Mouse (Mus musculus) forebrain, embryonic 16.5 days (tissue): ENCODE measurements around the gene Ostm1. TPM values are rescaled to one million over a fixed set of nuclear protein-coding genes. Genes with fewer than 3 reads are reported as not detected.

Experiments
- ATAC-seq: fragments of 200-750 bp; cut with Nextera tagmentation; 2 replicates; pipeline ENCODE4 v1.8.0; 2017; ENCODE audit warnings: mild to moderate bottlenecking, moderate library complexity
- H3K27ac ChIP-seq: fragments of 300-500 bp; sonication (generic); 2 replicates; pipeline ENCODE4 v1.5.1; 2014; ENCODE audit warnings: low read length, control low read depth
- H3K27me3 ChIP-seq: fragments of 300-500 bp; sonication (generic); replicated peaks from 2 replicates; pipeline ENCODE4 v1.6.1; 2014; ENCODE audit warnings: low read length; ENCODE audit not compliant: control insufficient read depth, insufficient read depth
- H3K36me3 ChIP-seq: fragments of 300-500 bp; sonication (generic); 2 replicates; pipeline ENCODE4 v1.6.1; 2014; ENCODE audit not compliant: control insufficient read depth, insufficient read depth
- H3K4me1 ChIP-seq: fragments of 300-500 bp; sonication (generic); replicated peaks from 2 replicates; pipeline ENCODE4 v1.6.1; 2014; ENCODE audit warnings: low read length; ENCODE audit not compliant: control insufficient read depth, insufficient read depth
- H3K4me2 ChIP-seq: fragments of 300-500 bp; sonication (generic); 2 replicates; pipeline ENCODE4 v1.6.1; 2014; ENCODE audit warnings: mild to moderate bottlenecking, low read length, control low read depth
- H3K4me3 ChIP-seq: fragments of 300-500 bp; sonication (generic); replicated peaks from 2 replicates; pipeline ENCODE4 v1.5.1; 2014; ENCODE audit warnings: mild to moderate bottlenecking, low read length, control low read depth
- H3K9ac ChIP-seq: fragments of 300-500 bp; sonication (generic); replicated peaks from 2 replicates; pipeline ENCODE4 v1.6.1; 2014; ENCODE audit warnings: low read depth, low read length, control low read depth
- H3K9me3 ChIP-seq: fragments of 300-500 bp; sonication (generic); 2 replicates; pipeline ENCODE4 v1.6.1; 2016; ENCODE audit warnings: low read length; ENCODE audit not compliant: control insufficient read depth
- WGBS: fragments of 180-500 bp; shearing (Covaris S2); extraction: QIAGEN DNeasy Blood & Tissue Kit; methylation state at CpG from one replicate; pipeline ENCODE4 v1.1.7; 2014; 5-methylcytosine and 5-hydroxymethylcytosine counted together
- polyA plus RNA-seq: library from polyadenylated mRNA; unstranded; fragments of >200 nt; fragmentation: Nextera tagmentation; extraction: Ambion mirVana; gene quantifications from 2 replicates; pipeline ENCODE4 v1.2.1, GENCODE M21; 2015

The Ostm1 gene
- 44.9 and 49.3 TPM in 2 replicates for polyA plus RNA-seq

- Histone ChIP-seq H3K4me2 (peak within 1 kb of the TSS; percentile 89), H3K9ac (peak within 1 kb of the TSS; percentile 64), H3K4me1 (peaks cover 66% of the 10 kb centered on the region), H3K27ac (peak within 1 kb of the TSS; percentile 60), H3K27me3 (peaks cover 3% of the 10 kb centered on the region), H3K4me3 (peak within 1 kb of the TSS; percentile 48), H3K36me3 (no peaks in the 10 kb centered on the region), H3K9me3 (no peaks in the 10 kb centered on the region)
- ATAC-seq = peak; percentile 81
- WGBS = under 1% methylated on average over 43 of the region's 43 CpGs
Measured at GRCm38 (mm10) chr10:42583157-42583872, at the start of gene Ostm1, which contains the start of gene Nr2e1. Gene Ostm1 (plus strand): TSS chr10:42583822. Gene Nr2e1 (minus strand): TSS chr10:42583632.

DNA sequence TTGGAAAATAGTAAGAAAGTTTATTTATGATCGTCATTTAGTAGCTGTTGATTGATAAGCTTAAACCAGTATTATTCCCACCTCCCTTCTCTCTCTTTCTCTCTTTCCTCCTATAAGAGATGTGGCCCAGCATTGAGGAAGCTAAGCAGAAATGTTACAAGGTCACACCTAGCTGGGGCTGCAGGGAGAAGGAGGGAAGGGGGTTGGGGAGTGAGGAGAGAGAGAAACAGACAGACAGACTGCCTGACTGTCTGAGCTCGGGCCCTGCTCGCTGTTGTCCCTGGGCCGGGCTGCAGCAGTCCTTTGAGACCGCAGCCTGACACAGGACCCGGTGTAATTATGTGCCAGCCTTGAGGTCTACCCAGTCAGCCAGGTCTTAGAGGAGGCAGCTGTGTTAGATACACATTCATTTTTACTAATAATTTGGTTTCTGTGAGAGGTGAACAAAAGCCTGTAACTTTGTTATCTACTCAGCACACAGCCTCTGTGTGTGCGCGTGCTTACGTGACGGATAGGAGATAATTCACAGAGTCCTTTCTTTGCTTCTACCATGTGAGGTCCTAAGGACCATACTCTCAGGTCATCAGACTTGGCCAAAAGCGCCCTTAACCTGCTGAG, 49.7 kb upstream of the Ostm1 start:
- Histone ChIP-seq H3K9me3 (no peaks in the 10 kb centered on the region), H3K9ac (no peak overlapping the region), H3K27ac (no peak overlapping the region), H3K4me2 (no peak overlapping the region), H3K4me1 (no peaks in the 10 kb centered on the region), H3K27me3 (no peaks in the 10 kb centered on the region), H3K36me3 (no peaks in the 10 kb centered on the region; the same call in 1 of the 2 replicates), H3K4me3 (no peak overlapping the region)
- no peak for ATAC-seq
- WGBS = 92% methylated on average over 11 of the region's 11 CpGs

DNA sequence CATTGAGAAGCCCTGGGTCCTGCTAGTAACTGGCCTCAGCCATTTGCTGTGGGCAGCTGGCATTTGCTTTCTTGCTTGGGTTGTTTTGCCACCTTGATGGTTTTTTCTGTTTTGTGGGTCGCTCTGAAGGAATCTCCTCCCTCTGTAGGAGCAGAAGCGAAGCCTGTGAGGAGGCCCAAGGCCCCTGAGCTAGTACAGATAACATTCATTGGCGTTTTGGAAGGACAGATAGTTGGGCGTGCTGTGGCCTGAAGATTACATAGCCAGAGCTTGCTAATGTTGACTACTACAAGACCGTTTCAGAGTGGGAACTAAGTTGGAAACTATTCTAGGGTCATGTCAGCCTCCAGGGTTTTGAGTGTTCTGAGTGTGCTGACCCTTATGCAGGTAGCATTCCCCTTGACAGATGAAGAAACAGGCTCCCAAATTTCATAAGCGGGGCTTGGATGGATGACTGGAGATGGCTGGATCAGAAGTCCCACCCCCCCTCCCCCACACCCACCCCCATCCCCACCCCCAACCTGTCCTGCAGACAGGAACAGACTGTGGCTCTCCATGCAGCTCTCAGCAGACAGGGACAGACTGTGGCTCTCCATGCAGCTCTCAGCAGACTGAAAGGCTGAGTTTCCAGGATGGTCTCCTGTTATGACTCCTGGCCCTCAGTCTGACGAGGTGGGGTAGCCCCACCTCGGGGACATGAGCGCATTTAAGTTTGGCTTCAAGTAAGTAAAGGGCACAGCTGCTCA, 45.9 kb upstream of the Ostm1 start:
- Histone ChIP-seq H3K9ac (no peak overlapping the region), H3K9me3 (no peaks in the 10 kb centered on the region), H3K4me3 (no peak overlapping the region), H3K27me3 (no peaks in the 10 kb centered on the region), H3K27ac (no peak overlapping the region), H3K4me2 (no peak overlapping the region), H3K36me3 (no peaks in the 10 kb centered on the region), H3K4me1 (no peaks in the 10 kb centered on the region)
- 82% methylated on average over 9 of the region's 9 CpGs for WGBS
- no peak for ATAC-seq

DNA sequence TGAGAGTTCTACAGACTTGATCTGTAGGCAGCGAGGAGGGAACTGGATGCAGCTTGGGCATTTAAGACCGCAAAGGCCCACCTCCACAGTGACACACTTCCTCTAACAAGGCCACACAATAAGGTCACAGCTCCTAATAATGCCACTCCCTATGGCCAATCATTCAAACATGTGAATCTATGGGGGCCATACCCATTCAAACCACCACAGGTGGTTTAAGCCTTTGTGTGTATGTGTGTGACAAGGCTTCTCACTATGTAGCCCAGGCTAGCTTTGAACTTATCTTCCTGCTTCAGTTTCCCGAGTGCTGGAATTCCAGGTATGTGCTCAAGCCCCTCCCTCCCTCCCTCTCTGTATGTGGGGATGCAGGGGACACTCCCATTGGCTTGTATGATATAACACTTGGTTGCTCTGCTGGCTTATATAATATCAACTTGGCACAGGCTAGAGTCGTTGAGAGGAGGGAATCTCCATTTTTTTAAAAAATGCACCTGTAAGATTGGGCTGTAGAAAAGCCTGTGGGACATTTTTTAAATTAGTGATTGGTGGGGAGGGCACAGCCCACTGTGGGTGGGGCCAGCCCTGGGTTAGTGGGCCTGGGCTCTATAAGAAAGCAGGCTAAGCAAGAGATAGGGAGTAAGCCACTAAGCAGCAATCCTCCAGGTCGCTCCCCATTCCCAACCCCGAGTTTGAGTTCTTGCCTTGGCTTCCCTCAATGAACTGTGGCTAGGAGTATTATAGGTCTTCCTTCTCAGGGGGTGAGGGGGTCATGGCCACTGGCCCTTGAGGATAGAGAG, 37.7 kb upstream of the Ostm1 start:
- Histone ChIP-seq H3K4me2 (no peak overlapping the region), H3K9ac (no peak overlapping the region), H3K4me3 (no peak overlapping the region), H3K27me3 (no peaks in the 10 kb centered on the region), H3K4me1 (no peaks in the 10 kb centered on the region), H3K36me3 (no peaks in the 10 kb centered on the region), H3K27ac (no peak overlapping the region), H3K9me3 (no peaks in the 10 kb centered on the region)
- 85% methylated on average over 6 of the region's 6 CpGs for WGBS
- no peak for ATAC-seq

DNA sequence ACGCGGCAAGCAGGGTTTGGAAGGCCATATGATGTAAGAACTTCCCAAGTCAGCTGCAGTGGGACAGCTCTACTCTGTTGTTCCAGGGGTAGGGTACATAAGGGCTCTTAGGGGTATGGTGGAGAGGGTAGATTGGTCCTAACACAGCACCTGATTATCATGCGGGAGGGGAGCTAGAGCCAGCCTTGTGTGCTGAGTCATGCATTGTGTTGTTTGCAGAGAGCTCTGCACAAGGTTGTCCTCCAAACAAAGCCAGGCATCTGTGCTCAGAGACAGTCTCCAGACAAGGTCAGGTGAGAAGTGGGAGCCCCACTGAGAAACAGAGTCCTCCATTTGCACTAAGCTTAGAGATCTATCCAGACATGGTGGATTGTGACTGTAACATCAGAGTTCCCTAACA, 37.1 kb upstream of the Ostm1 start:
- H3K27me3 ChIP-seq = no peaks in the 10 kb centered on the region
- no peak for ATAC-seq
- H3K27ac ChIP-seq = no peak overlapping the region
- H3K4me3 ChIP-seq = no peak overlapping the region
- no peaks in the 10 kb centered on the region for H3K4me1 ChIP-seq
- H3K4me2 ChIP-seq = no peak overlapping the region
- no peak overlapping the region for H3K9ac ChIP-seq
- H3K36me3 ChIP-seq = no peaks in the 10 kb centered on the region
- no peaks in the 10 kb centered on the region for H3K9me3 ChIP-seq
- 94% methylated on average over 3 of the region's 3 CpGs for WGBS

DNA sequence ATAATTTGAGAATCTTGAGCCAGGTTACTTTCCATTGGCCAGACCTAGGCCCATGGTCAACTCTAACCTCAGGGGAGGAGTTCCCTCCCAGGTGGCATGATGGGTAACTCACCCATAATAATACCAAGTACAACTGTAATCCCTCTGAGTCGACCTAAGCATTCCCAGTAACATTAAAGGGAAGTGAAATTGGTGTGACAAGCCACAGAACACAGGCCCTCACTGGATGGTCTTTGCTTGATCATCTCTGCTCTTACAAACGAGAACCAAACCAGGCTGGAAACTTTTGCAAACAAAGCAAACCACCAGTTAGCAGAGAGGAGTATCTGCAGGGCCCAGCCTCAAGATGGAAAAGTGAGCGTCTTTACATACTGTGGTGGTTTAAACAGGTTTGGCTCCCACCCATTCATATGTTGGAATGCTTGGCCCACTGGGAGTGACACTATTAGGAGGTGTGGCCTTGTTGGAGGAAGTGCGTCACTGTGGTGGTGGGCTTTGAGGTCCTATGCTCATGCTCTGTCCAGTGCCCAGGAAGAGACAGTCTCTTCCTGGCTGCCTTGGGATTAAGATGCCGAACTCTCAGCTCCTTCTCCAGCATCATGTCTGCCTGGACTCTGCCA, 23.9 kb upstream of the Ostm1 start:
- Histone ChIP-seq H3K27me3 (no peaks in the 10 kb centered on the region), H3K27ac (no peak overlapping the region), H3K4me3 (no peak overlapping the region), H3K4me2 (no peak overlapping the region), H3K9ac (no peak overlapping the region), H3K36me3 (no peaks in the 10 kb centered on the region), H3K4me1 (no peaks in the 10 kb centered on the region; the same call in 1 of the 2 replicates), H3K9me3 (no peaks in the 10 kb centered on the region)
- ATAC-seq = no peak
- 87% methylated on average over 5 of the region's 5 CpGs for WGBS

DNA sequence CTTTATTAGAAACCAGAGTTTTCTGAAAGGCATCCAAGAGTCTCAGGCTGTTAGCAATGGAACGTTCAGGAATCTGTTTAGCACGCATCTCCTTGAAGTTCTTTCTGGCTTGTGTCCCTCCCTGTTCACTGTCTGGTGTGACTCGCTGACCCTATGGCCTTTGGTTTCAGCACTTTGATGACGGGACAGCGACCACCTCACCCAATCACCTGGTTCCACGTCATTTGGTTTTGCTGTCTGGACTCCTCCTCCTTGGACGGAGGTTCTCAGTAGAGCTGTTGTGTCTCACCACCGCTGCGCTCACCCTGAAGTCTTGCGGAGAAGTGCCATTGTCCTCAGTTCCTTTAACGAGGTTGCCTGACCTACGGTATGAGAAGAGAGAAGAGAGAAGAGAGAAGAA, 21.4 kb upstream of the Ostm1 start:
- 19% methylated on average over 12 of the region's 12 CpGs for WGBS
- no peaks in the 10 kb centered on the region for H3K36me3 ChIP-seq
- no peak overlapping the region for H3K27ac ChIP-seq
- H3K27me3 ChIP-seq = no peaks in the 10 kb centered on the region
- no peak overlapping the region for H3K4me2 ChIP-seq
- H3K9ac ChIP-seq = no peak overlapping the region
- H3K9me3 ChIP-seq = no peaks in the 10 kb centered on the region
- H3K4me3 ChIP-seq = no peak overlapping the region
- no peak for ATAC-seq
- 0 out of 2 replicates have a peak, but pooled peaks cover 2% of the 10 kb centered on the region for H3K4me1 ChIP-seq

GRCm38 (mm10) chr10:42572567-42572966, 11.1 kb upstream of the Ostm1 start:
- ATAC-seq = peak; percentile 24; the same call in 1 of the 2 replicates
- peak overlapping the region; percentile 32 for H3K4me3 ChIP-seq
- H3K4me1 ChIP-seq = peaks cover 26% of the 10 kb centered on the region
- no peak overlapping the region for H3K27ac ChIP-seq
- H3K9ac ChIP-seq = peak overlapping the region; percentile 14
- H3K4me2 ChIP-seq = peak overlapping the region; percentile 60
- no peaks in the 10 kb centered on the region; the same call in 1 of the 2 replicates for H3K27me3 ChIP-seq
- H3K36me3 ChIP-seq = no peaks in the 10 kb centered on the region
- 10% methylated on average over 20 of the region's 20 CpGs for WGBS
- H3K9me3 ChIP-seq = no peaks in the 10 kb centered on the region
